Comparison of ENCODE assay signal across 12 mouse cellular contexts in the genomic region with DNA sequence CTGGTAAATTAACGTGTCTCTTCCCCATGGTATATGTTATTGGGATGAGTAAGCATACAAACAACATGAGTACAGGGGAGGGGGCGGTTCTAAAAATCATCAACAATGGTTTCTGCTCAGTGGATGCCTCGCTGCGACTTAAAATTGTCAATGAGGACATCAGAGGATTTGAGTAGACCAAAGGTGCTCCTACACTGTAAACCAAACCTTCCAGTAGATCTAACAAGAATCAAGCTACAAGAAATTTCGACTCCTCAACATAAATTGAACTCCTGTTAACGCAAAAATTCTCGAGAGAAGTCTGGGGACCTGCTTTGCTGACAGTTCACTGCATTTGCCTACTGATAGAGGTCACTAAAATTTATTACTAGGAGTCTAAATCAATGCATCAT. TPM values are rescaled to one million over a fixed set of nuclear protein-coding genes. Genes with fewer than 3 reads are reported as not detected.
DNase-seq lines count a peak whose midpoint lies in the region; ATAC-seq and TF ChIP-seq lines count a peak whose summit lies in the region.
"Had no signal": no experiment of that assay in that cellular context is flagged by ENCODE, and none has a peak within 500 bp of the region (broad histone marks: within the 10 kb centered on the region; RNA-seq: fewer than 3 reads in every experiment).

No protein-coding gene starts in this region.

- H3K9me3 ChIP-seq in kidney, embryonic 15.5 days (replicated peaks), result no peaks in the 10 kb centered on the region
- H3K9me3 ChIP-seq in hindbrain, embryonic 12.5 days (replicated peaks), result no peaks in the 10 kb centered on the region
- no peaks in the 10 kb centered on the region for H3K9me3 ChIP-seq in liver, postnatal 0 days (ENCODE audit: low read length)
- H3K9me3 ChIP-seq: limb, embryonic 15.5 days had no signal

- TF ChIP-seq CTCF in liver, postnatal 0 days (IDR thresholded peaks at IDR 0.05; ENCODE audit: low read depth), result no peak

- 0 out of 2 replicates have a peak overlapping the region, but pooled peaks have one; percentile 77 for H3K4me3 ChIP-seq in kidney, embryonic 15.5 days (replicated peaks)
- H3K4me3 ChIP-seq in brown adipose tissue, adult 24 weeks (ENCODE audit: insufficient read depth, low read depth, low read length), result peak overlapping the region; percentile 17; the same call in 1 of the 2 replicates
- H3K4me3 ChIP-seq in hindbrain, embryonic 12.5 days, result no peak overlapping the region
- H3K4me3 ChIP-seq in liver, postnatal 0 days (ENCODE audit: low read depth, low read length), result peak overlapping the region; percentile 97

- H3K27ac ChIP-seq in kidney, embryonic 15.5 days, result no peak overlapping the region
- H3K27ac ChIP-seq in brown adipose tissue, adult 24 weeks (replicated peaks; ENCODE audit: low read depth, low read length), result no peak overlapping the region
- H3K27ac ChIP-seq in hindbrain, embryonic 12.5 days, result no peak overlapping the region
- H3K27ac ChIP-seq in liver, postnatal 0 days (ENCODE audit: low read depth), result peak overlapping the region; percentile 96
- H3K27ac ChIP-seq: limb, embryonic 15.5 days had no signal

- ATAC-seq in kidney, embryonic 15.5 days (replicated peaks; ENCODE audit: low FRiP score), result no peak
- ATAC-seq in hindbrain, embryonic 12.5 days (ENCODE audit: low FRiP score), result no peak
- no peak for ATAC-seq in liver, postnatal 0 days

- DNase-seq in kidney, postnatal 36 days, result no peak
- no peak for DNase-seq in liver, postnatal 0 days
- no peak for DNase-seq in frontal cortex, postnatal 36 days (ENCODE audit: low spot score in 2 of 2)
- DNase-seq in gastrocnemius, postnatal 4 days (ENCODE audit: low spot score in 2 of 2), result no peak
- no peak for DNase-seq in right cerebral cortex, postnatal 36 days (ENCODE audit: low spot score in 2 of 2)
- DNase-seq: cerebellum, postnatal 14 days; retina, postnatal 1 day had no signal

- WGBS in kidney, embryonic 15.5 days, result 73% methylated on average over 7 of the region's 7 CpGs
- 88% methylated on average over 7 of the region's 7 CpGs for WGBS in hindbrain, embryonic 12.5 days
- WGBS in liver, postnatal 0 days (ENCODE audit: insufficient replicate concordance), result 45% methylated on average over 7 of the region's 7 CpGs

- H3K9ac ChIP-seq in kidney, embryonic 15.5 days, result no peak overlapping the region
- 0 out of 2 replicates have a peak overlapping the region, but pooled peaks have one; percentile 91 for H3K9ac ChIP-seq in hindbrain, embryonic 12.5 days
- H3K9ac ChIP-seq in liver, postnatal 0 days (replicated peaks), result peak overlapping the region; percentile 98

- peaks cover 27% of the 10 kb centered on the region for H3K4me1 ChIP-seq in kidney, embryonic 15.5 days
- H3K4me1 ChIP-seq in brown adipose tissue, adult 24 weeks (ENCODE audit: control insufficient read depth, insufficient read depth, insufficient read length, low read length), result peaks cover 7% of the 10 kb centered on the region
- H3K4me1 ChIP-seq in hindbrain, embryonic 12.5 days, result peaks cover 13% of the 10 kb centered on the region
- peaks cover 43% of the 10 kb centered on the region for H3K4me1 ChIP-seq in liver, postnatal 0 days (ENCODE audit: insufficient read depth)

- H3K4me2 ChIP-seq in kidney, embryonic 15.5 days, result peak overlapping the region; percentile 87; the same call in 1 of the 2 replicates
- peak overlapping the region; percentile 79 for H3K4me2 ChIP-seq in hindbrain, embryonic 12.5 days (replicated peaks)
- peak overlapping the region; percentile 84 for H3K4me2 ChIP-seq in liver, postnatal 0 days (ENCODE audit: low read depth, low read length)

- no peaks in the 10 kb centered on the region for H3K36me3 ChIP-seq in kidney, embryonic 15.5 days
- no peaks in the 10 kb centered on the region for H3K36me3 ChIP-seq in hindbrain, embryonic 12.5 days
- no peaks in the 10 kb centered on the region for H3K36me3 ChIP-seq in liver, postnatal 0 days (replicated peaks; ENCODE audit: insufficient read depth, low read length)
- H3K36me3 ChIP-seq: limb, embryonic 15.5 days had no signal

- H3K27me3 ChIP-seq in kidney, embryonic 15.5 days, result no peaks in the 10 kb centered on the region
- no peaks in the 10 kb centered on the region for H3K27me3 ChIP-seq in hindbrain, embryonic 12.5 days
- no peaks in the 10 kb centered on the region for H3K27me3 ChIP-seq in liver, postnatal 0 days (ENCODE audit: insufficient read depth, low read length)
- H3K27me3 ChIP-seq: limb, embryonic 15.5 days had no signal

- no peak for TF ChIP-seq EP300 in liver, postnatal 0 days (IDR thresholded peaks at IDR 0.05; ENCODE audit: low read depth)

RNA-seq across cellular contexts. Expression of a gene that starts 1.8 kb away (rescaled TPM):
- polyA plus RNA-seq in kidney, embryonic 15.5 days (2015; fragmentation: Nextera tagmentation; extraction: Ambion mirVana), result 14.4 and 15.4 TPM in 2 replicates
- polyA plus RNA-seq in brown adipose tissue, adult 24 weeks (2012; ENCODE audit: insufficient read depth, insufficient read length, missing spikeins), result 9.5 and 12.0 TPM in 2 replicates
- polyA plus RNA-seq in hindbrain, embryonic 12.5 days (2016; fragmentation: Nextera tagmentation; extraction: Ambion mirVana), result 36.2 and 41.7 TPM in 2 replicates
- polyA plus RNA-seq in liver, postnatal 0 days (2015; fragmentation: Nextera tagmentation; extraction: Ambion mirVana), result 14.9 and 17.1 TPM in 2 replicates
- 10 to 100 TPM; 22.1 to 25.7 TPM for total RNA-seq in gastrocnemius, postnatal 4 days (2021)

RNA-seq across cellular contexts. Expression of a gene that starts 23.9 kb away (rescaled TPM):
- polyA plus RNA-seq in kidney, embryonic 15.5 days (2015; fragmentation: Nextera tagmentation; extraction: Ambion mirVana), result 3.9 and 6.0 TPM in 2 replicates
- not detected in 2 replicates for polyA plus RNA-seq in brown adipose tissue, adult 24 weeks (2012; ENCODE audit: insufficient read depth, insufficient read length, missing spikeins)
- 55.6 and 63.0 TPM in 2 replicates for polyA plus RNA-seq in hindbrain, embryonic 12.5 days (2016; fragmentation: Nextera tagmentation; extraction: Ambion mirVana)
- 0.34 and 0.44 TPM in 2 replicates for polyA plus RNA-seq in liver, postnatal 0 days (2015; fragmentation: Nextera tagmentation; extraction: Ambion mirVana)
- 1 to 10 TPM; 2.2 to 3.8 TPM for total RNA-seq in gastrocnemius, postnatal 4 days (2021)
- total RNA-seq: granulocyte monocyte progenitor cell, adult 5-6 weeks had no signal
